Mouse (Mus musculus): ENCODE data around the gene Cep112. TPM values are rescaled to one million over a fixed set of nuclear protein-coding genes. Genes with fewer than 3 reads are reported as not detected.

Gene Cep112
- total and polyA plus RNA-seq, 2 experiments from 2014 or later = 14.1 to 19.5 TPM

DNA sequence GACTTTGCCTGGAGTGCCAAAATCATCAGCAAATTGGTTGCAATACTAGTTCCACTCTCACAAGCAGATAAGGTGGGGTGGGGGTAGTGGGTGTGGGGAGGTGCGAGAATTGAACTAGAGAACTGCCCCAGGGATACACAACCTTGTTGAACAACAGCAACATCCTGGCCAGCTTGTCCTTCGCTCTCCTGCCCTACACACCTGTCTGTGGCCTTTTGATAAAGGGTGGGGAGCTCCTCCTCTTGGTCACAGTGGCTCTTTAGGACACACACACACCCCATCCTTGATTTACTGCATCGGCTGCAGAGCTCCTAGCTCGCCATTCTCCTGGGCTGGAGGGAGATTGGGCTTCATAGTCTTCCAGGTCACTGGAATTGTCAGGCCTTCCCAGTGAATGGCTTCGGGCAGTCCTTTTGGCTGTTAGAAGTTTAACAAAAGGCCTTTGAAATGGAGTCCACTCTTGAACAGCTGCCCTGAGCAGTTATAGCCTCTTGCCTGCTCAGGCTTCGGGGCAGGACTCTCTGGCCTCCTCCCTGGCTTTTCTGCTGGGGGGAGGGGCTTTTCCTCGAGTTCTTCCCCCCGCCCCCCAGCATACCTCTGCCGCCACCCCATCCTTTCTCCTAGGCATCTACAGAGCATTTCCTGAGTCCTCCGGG is 469.0 kb downstream of the Cep112 start:
- Histone ChIP-seq H3K36me3 (ENCODE audit: insufficient read depth, low read length) (no peaks in the 10 kb centered on the region), H3K27me3 (ENCODE audit: insufficient read depth, low read length) (no peaks in the 10 kb centered on the region), H3K9ac (replicated peaks; ENCODE audit: low read length, poor library complexity, severe bottlenecking) (no peak overlapping the region), H3K4me1 (ENCODE audit: insufficient read depth, low read length) (peaks cover 10% of the 10 kb centered on the region), H3K4me3 (ENCODE audit: low read depth, low read length) (no peak overlapping the region), H3K4me2 (ENCODE audit: low read depth, low read length, poor library complexity, severe bottlenecking) (no peak overlapping the region), H3K27ac (ENCODE audit: low read depth, low read length) (no peak overlapping the region), H3K9me3 (ENCODE audit: low read length) (no peaks in the 10 kb centered on the region)
- 46% methylated on average over 10 of the region's 10 CpGs for WGBS
- no peak for ATAC-seq (ENCODE audit: low FRiP score)
- DNase-seq (ENCODE audit: low spot score) = no peak
- no peak for TF ChIP-seq CTCF (IDR thresholded peaks at IDR 0.05)

- Histone ChIP-seq H3K36me3 (ENCODE audit: insufficient read depth, low read length) (no peaks in the 10 kb centered on the region), H3K4me1 (ENCODE audit: insufficient read depth, low read length) (no peaks in the 10 kb centered on the region), H3K9me3 (ENCODE audit: low read length) (no peaks in the 10 kb centered on the region), H3K4me2 (ENCODE audit: low read depth, low read length, poor library complexity, severe bottlenecking) (no peak overlapping the region), H3K4me3 (ENCODE audit: low read depth, low read length) (no peak overlapping the region), H3K27ac (ENCODE audit: low read depth, low read length) (no peak overlapping the region), H3K27me3 (ENCODE audit: insufficient read depth, low read length) (no peaks in the 10 kb centered on the region), H3K9ac (replicated peaks; ENCODE audit: low read length, poor library complexity, severe bottlenecking) (no peak overlapping the region)
- 78% methylated on average over 4 of the region's 4 CpGs for WGBS
- DNase-seq (ENCODE audit: low spot score) (no peak), ATAC-seq (ENCODE audit: low FRiP score) (no peak)
- no peak for TF ChIP-seq CTCF (IDR thresholded peaks at IDR 0.05)
Measured at GRCm38 (mm10) chr11:108897034-108897433, 472.0 kb downstream of the Cep112 start.

DNA sequence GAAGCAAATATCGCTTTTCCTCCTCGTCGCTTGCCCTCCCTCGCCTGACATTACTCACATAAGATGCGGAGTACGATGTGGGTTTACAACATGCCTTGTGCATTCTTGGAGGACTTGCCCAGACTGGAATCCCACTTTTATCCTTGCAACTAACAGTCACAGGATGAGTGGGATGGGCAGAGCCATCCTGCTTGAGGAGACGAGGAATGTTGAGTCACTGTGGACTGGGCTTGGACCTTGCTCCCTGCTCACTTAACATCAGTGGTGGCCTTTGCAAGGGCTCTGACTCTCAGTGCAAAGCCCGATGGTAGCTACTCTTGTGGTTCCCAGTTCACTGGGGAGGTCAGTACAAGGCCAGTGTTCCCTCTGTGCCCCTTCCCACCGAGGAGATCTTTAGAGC is 473.1 kb downstream of the Cep112 start:
- DNase-seq (ENCODE audit: low spot score) (no peak), ATAC-seq (ENCODE audit: low FRiP score) (no peak)
- 78% methylated on average over 9 of the region's 9 CpGs for whole genome bisulfite sequencing
- no peak overlapping the region for H3K27ac ChIP-seq (ENCODE audit: low read depth, low read length)
- no peaks in the 10 kb centered on the region for H3K4me1 ChIP-seq (ENCODE audit: insufficient read depth, low read length)
- H3K9me3 ChIP-seq (ENCODE audit: low read length) = no peaks in the 10 kb centered on the region
- no peak for TF ChIP-seq CTCF (IDR thresholded peaks at IDR 0.05)
- H3K36me3 ChIP-seq (ENCODE audit: insufficient read depth, low read length) = no peaks in the 10 kb centered on the region
- no peak overlapping the region for H3K4me3 ChIP-seq (ENCODE audit: low read depth, low read length)
- no peaks in the 10 kb centered on the region for H3K27me3 ChIP-seq (ENCODE audit: insufficient read depth, low read length)
- H3K4me2 ChIP-seq (ENCODE audit: low read depth, low read length, poor library complexity, severe bottlenecking) = no peak overlapping the region
- H3K9ac ChIP-seq (replicated peaks; ENCODE audit: low read length, poor library complexity, severe bottlenecking) = no peak overlapping the region

- Histone ChIP-seq H3K4me1 (ENCODE audit: insufficient read depth, low read length) (no peaks in the 10 kb centered on the region), H3K36me3 (ENCODE audit: insufficient read depth, low read length) (no peaks in the 10 kb centered on the region), H3K4me2 (ENCODE audit: low read depth, low read length, poor library complexity, severe bottlenecking) (no peak overlapping the region), H3K9me3 (ENCODE audit: low read length) (no peaks in the 10 kb centered on the region), H3K27me3 (ENCODE audit: insufficient read depth, low read length) (no peaks in the 10 kb centered on the region), H3K9ac (replicated peaks; ENCODE audit: low read length, poor library complexity, severe bottlenecking) (no peak overlapping the region), H3K27ac (ENCODE audit: low read depth, low read length) (no peak overlapping the region), H3K4me3 (ENCODE audit: low read depth, low read length) (no peak overlapping the region)
- no peak for TF ChIP-seq CTCF (IDR thresholded peaks at IDR 0.05)
- WGBS = 85% methylated on average over 6 of the region's 6 CpGs
- DNase-seq (ENCODE audit: low spot score) = no peak
- no peak for ATAC-seq (ENCODE audit: low FRiP score)
Measured at GRCm38 (mm10) chr11:108898483-108898882, 473.5 kb downstream of the Cep112 start.

GRCm38 (mm10) chr11:108900718-108901488 is 475.9 kb downstream of the Cep112 start:
- WGBS = 70% methylated on average over 9 of the region's 10 CpGs
- TF ChIP-seq CTCF (IDR thresholded peaks at IDR 0.05) = no peak; the same call in 1 of the 2 replicates
- no peak; the same call in 1 of the 2 replicates for ATAC-seq (ENCODE audit: low FRiP score)

GRCm38 (mm10) chr11:108901670-108902069 is 476.7 kb downstream of the Cep112 start:
- DNase-seq (ENCODE audit: low spot score) = peak; percentile 65
- H3K27ac ChIP-seq (ENCODE audit: low read depth, low read length) = no peak overlapping the region
- no peaks in the 10 kb centered on the region for H3K27me3 ChIP-seq (ENCODE audit: insufficient read depth, low read length)
- H3K9ac ChIP-seq (replicated peaks; ENCODE audit: low read length, poor library complexity, severe bottlenecking) = no peak overlapping the region
- H3K4me1 ChIP-seq (ENCODE audit: insufficient read depth, low read length) = no peaks in the 10 kb centered on the region
- ATAC-seq (ENCODE audit: low FRiP score) = no peak
- 59% methylated on average over 7 of the region's 7 CpGs for WGBS
- no peaks in the 10 kb centered on the region for H3K36me3 ChIP-seq (ENCODE audit: insufficient read depth, low read length)
- no peak for TF ChIP-seq CTCF (IDR thresholded peaks at IDR 0.05)
- H3K9me3 ChIP-seq (ENCODE audit: low read length) = no peaks in the 10 kb centered on the region
- H3K4me3 ChIP-seq (ENCODE audit: low read depth, low read length) = no peak overlapping the region
- H3K4me2 ChIP-seq (ENCODE audit: low read depth, low read length, poor library complexity, severe bottlenecking) = no peak overlapping the region

More at GRCm38 (mm10) chr11:108900718-108901488, 475.9 kb downstream of the Cep112 start:
- H3K27ac ChIP-seq (ENCODE audit: low read depth, low read length) = no peak overlapping the region
- no peak overlapping the region for H3K4me2 ChIP-seq (ENCODE audit: low read depth, low read length, poor library complexity, severe bottlenecking)
- peak; percentile 75 for DNase-seq (ENCODE audit: low spot score)
- H3K9ac ChIP-seq (replicated peaks; ENCODE audit: low read length, poor library complexity, severe bottlenecking) = no peak overlapping the region
- no peaks in the 10 kb centered on the region for H3K4me1 ChIP-seq (ENCODE audit: insufficient read depth, low read length)
- no peak overlapping the region for H3K4me3 ChIP-seq (ENCODE audit: low read depth, low read length)
- H3K27me3 ChIP-seq (ENCODE audit: insufficient read depth, low read length) = no peaks in the 10 kb centered on the region
- no peaks in the 10 kb centered on the region for H3K36me3 ChIP-seq (ENCODE audit: insufficient read depth, low read length)
- no peaks in the 10 kb centered on the region for H3K9me3 ChIP-seq (ENCODE audit: low read length)

All from midbrain, postnatal 0 days (tissue).